Comparison of ENCODE assay signal across 9 mouse cellular contexts in genomic region chr13:98504181-98504660, GRCm38 (mm10). TPM values are rescaled to one million over a fixed set of nuclear protein-coding genes. Genes with fewer than 3 reads are reported as not detected.
DNase-seq lines count a peak whose midpoint lies in the region; ATAC-seq lines count a peak whose summit lies in the region.
"Had no signal": no experiment of that assay in that cellular context is flagged by ENCODE, and none has a peak within 500 bp of the region (broad histone marks: within the 10 kb centered on the region; RNA-seq: fewer than 3 reads in every experiment).

No protein-coding gene starts in this region.

- no peak overlapping the region for H3K9ac ChIP-seq in heart, embryonic 15.5 days
- H3K9ac ChIP-seq in hindbrain, embryonic 16.5 days (ENCODE audit: low read depth, low read length): no peak overlapping the region
- H3K9ac ChIP-seq in neural tube, embryonic 13.5 days: no peak overlapping the region

- WGBS in heart, embryonic 15.5 days: under 1% methylated on average over 27 of the region's 27 CpGs
- under 1% methylated on average over 27 of the region's 27 CpGs for WGBS in hindbrain, embryonic 16.5 days
- 1% methylated on average over 27 of the region's 27 CpGs for WGBS in neural tube, embryonic 13.5 days

- H3K36me3 ChIP-seq in heart, embryonic 15.5 days: no peaks in the 10 kb centered on the region
- no peaks in the 10 kb centered on the region for H3K36me3 ChIP-seq in hindbrain, embryonic 16.5 days (ENCODE audit: control insufficient read depth, insufficient read depth, low read length)
- no peaks in the 10 kb centered on the region for H3K36me3 ChIP-seq in neural tube, embryonic 13.5 days

- H3K4me1 ChIP-seq in heart, embryonic 15.5 days (replicated peaks): peaks cover 28% of the 10 kb centered on the region
- peaks cover 3% of the 10 kb centered on the region for H3K4me1 ChIP-seq in hindbrain, embryonic 16.5 days (ENCODE audit: control insufficient read depth, insufficient read depth, low read depth, low read length)
- H3K4me1 ChIP-seq in neural tube, embryonic 13.5 days (replicated peaks): peaks cover 29% of the 10 kb centered on the region

- no peaks in the 10 kb centered on the region for H3K9me3 ChIP-seq in heart, embryonic 15.5 days (replicated peaks)
- H3K9me3 ChIP-seq in hindbrain, embryonic 16.5 days (ENCODE audit: control insufficient read depth, low read length): no peaks in the 10 kb centered on the region
- H3K9me3 ChIP-seq in neural tube, embryonic 13.5 days: no peaks in the 10 kb centered on the region

- DNase-seq in heart, postnatal 25 days (ENCODE audit: low spot score): no peak
- peak; percentile 84 for DNase-seq in embryo, embryonic 9.5 days (ENCODE audit: extremely low spot score)
- DNase-seq in left cerebral cortex, adult 8-10 months (ENCODE audit: low spot score in 2 of 2): no peak
- DNase-seq in urinary bladder, postnatal 14 days (ENCODE audit: low spot score): no peak
- no peak for DNase-seq in urinary bladder, postnatal 36 days (ENCODE audit: low spot score in 2 of 2)

- H3K27ac ChIP-seq in heart, embryonic 15.5 days: no peak overlapping the region
- H3K27ac ChIP-seq in hindbrain, embryonic 16.5 days (ENCODE audit: low read depth, low read length): no peak overlapping the region
- no peak overlapping the region for H3K27ac ChIP-seq in neural tube, embryonic 13.5 days (replicated peaks)

- peak overlapping the region; percentile 76 for H3K4me2 ChIP-seq in heart, embryonic 15.5 days
- peak overlapping the region; percentile 50 for H3K4me2 ChIP-seq in hindbrain, embryonic 16.5 days (ENCODE audit: low read length)
- H3K4me2 ChIP-seq in neural tube, embryonic 13.5 days: peak overlapping the region; percentile 59

- H3K4me3 ChIP-seq in heart, embryonic 15.5 days: peak overlapping the region; percentile 42
- 0 out of 2 replicates have a peak overlapping the region, but pooled peaks have one; percentile 7 for H3K4me3 ChIP-seq in hindbrain, embryonic 16.5 days (ENCODE audit: low read length)
- peak overlapping the region; percentile 36 for H3K4me3 ChIP-seq in neural tube, embryonic 13.5 days

- peaks cover 96% of the 10 kb centered on the region for H3K27me3 ChIP-seq in heart, embryonic 15.5 days
- peaks cover 51% of the 10 kb centered on the region for H3K27me3 ChIP-seq in hindbrain, embryonic 16.5 days (replicated peaks; ENCODE audit: control insufficient read depth, insufficient read depth, low read length)
- H3K27me3 ChIP-seq in neural tube, embryonic 13.5 days: peaks cover 94% of the 10 kb centered on the region
- H3K27me3 ChIP-seq: CH12.LX had no signal

- ATAC-seq in heart, embryonic 15.5 days (replicated peaks; ENCODE audit: insufficient number of reproducible peaks, insufficient read depth, low FRiP score, low read depth): no peak
- ATAC-seq in hindbrain, embryonic 16.5 days: no peak
- ATAC-seq in neural tube, embryonic 13.5 days (ENCODE audit: low read depth): 0 out of 2 replicates have a peak, but pooled peaks have one; percentile 49

- intact Hi-C loops in heart, postnatal 25 days (cut with DNase I): loop anchor here (5.0 kb wide), 1 partner anchor 152 kb away; the partner anchor contains the start of gene Foxd1

RNA-seq across cellular contexts. Expression of gene Gm10320, which starts 12.4 kb away (rescaled TPM):
- polyA plus RNA-seq in heart, embryonic 15.5 days (2015; fragmentation: Nextera tagmentation; extraction: Ambion mirVana): 0.36 and 0.79 TPM in 2 replicates
- total RNA-seq in heart, postnatal 25 days (2021): not detected
- polyA plus RNA-seq in hindbrain, embryonic 16.5 days (2015; fragmentation: Nextera tagmentation; extraction: Ambion mirVana): 1.0 and 1.3 TPM in 2 replicates
- 0.74 and 1.4 TPM in 2 replicates for polyA plus RNA-seq in neural tube, embryonic 13.5 days (2015; fragmentation: Nextera tagmentation; extraction: Ambion mirVana)
- not detected for total RNA-seq in left cerebral cortex, adult 8-10 months (2022)
